Comparison of ENCODE assay signal across 9 mouse cellular contexts in the genomic region with DNA sequence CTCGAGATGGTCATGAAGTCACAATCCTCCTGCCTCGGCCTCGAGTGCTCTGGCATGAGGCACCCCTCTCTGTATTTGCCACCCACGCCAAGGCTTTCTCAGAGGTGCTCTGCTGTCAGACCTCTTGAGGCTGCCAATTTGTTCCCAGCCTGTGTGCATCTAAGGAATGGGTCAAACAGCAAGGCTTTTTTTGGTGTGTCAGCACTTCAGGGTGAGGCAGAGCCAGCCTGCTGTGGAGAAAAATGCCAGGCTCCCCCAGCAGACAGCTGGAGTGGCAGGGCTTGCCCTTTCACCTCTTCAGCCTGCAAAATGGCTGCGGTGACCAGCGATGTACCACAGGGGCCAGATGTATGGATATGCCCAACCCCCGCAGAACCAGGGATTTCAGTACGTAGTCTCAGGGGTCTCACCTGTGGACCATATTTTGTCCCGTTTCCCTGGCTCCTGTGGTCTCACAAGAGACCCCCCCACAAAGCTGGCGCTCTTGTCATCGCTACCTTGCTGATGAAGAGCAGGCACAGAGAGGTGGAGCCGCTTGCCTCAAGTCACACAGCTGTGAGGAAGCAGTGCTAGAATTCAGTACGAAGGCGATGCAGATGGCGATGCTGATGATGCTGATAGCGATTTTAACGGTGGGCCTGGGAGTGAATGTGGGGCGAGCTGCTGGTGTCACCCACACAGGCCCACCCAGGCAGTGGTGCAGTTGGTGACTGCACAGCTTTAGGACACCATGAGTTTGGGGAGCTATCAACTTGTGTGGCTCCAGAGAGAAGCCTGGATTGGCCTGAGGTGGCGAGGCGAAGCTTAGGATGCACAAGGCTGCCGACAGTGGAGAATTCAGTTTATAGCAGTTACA. TPM values are rescaled to one million over a fixed set of nuclear protein-coding genes. Genes with fewer than 3 reads are reported as not detected.
DNase-seq lines count a peak whose midpoint lies in the region; ATAC-seq and TF ChIP-seq lines count a peak whose summit lies in the region.
"Had no signal": no experiment of that assay in that cellular context is flagged by ENCODE, and none has a peak within 500 bp of the region (broad histone marks: within the 10 kb centered on the region; RNA-seq: fewer than 3 reads in every experiment).

No protein-coding gene starts in this region.

- H3K36me3 ChIP-seq in lung, embryonic 14.5 days (ENCODE audit: insufficient read depth), result no peaks in the 10 kb centered on the region
- peaks cover 7% of the 10 kb centered on the region for H3K36me3 ChIP-seq in intestine, embryonic 14.5 days (ENCODE audit: control insufficient read depth, insufficient read depth, low read length)
- H3K36me3 ChIP-seq in limb, embryonic 12.5 days, result no peaks in the 10 kb centered on the region
- no peaks in the 10 kb centered on the region for H3K36me3 ChIP-seq in midbrain, embryonic 14.5 days (ENCODE audit: control insufficient read depth, insufficient read depth, low read length)

- no peak for DNase-seq in lung, embryonic 14.5 days
- DNase-seq in lung, postnatal 36 days, result no peak
- no peak for DNase-seq in intestine, embryonic 14.5 days (ENCODE audit: low spot score)
- peak; percentile 54 for DNase-seq in thymus, postnatal 0 days (ENCODE audit: low spot score)
- DNase-seq in right cerebral cortex, postnatal 36 days (ENCODE audit: low spot score in 2 of 2), result no peak
- DNase-seq in midbrain, embryonic 14.5 days, result no peak
- DNase-seq: cerebellum, adult 18-20 months had no signal

- peak; percentile 64 for ATAC-seq in lung, embryonic 14.5 days (ENCODE audit: insufficient read depth)
- ATAC-seq in intestine, embryonic 14.5 days (replicated peaks; ENCODE audit: low FRiP score, low TSS enrichment, low read depth), result peak; percentile 18; the same call in 1 of the 2 replicates
- ATAC-seq in limb, embryonic 12.5 days (ENCODE audit: insufficient number of reproducible peaks, insufficient read depth, low FRiP score, low TSS enrichment, low read depth), result no peak
- ATAC-seq in midbrain, embryonic 14.5 days (ENCODE audit: low FRiP score, low TSS enrichment), result no peak

- peaks cover 24% of the 10 kb centered on the region; the same call in 1 of the 2 replicates for H3K4me1 ChIP-seq in lung, embryonic 14.5 days (ENCODE audit: insufficient read depth)
- H3K4me1 ChIP-seq in intestine, embryonic 14.5 days (replicated peaks; ENCODE audit: control insufficient read depth, insufficient read depth, low read length), result peaks cover 28% of the 10 kb centered on the region
- H3K4me1 ChIP-seq in limb, embryonic 12.5 days (replicated peaks), result peaks cover 18% of the 10 kb centered on the region
- no peaks in the 10 kb centered on the region for H3K4me1 ChIP-seq in midbrain, embryonic 14.5 days (ENCODE audit: control insufficient read depth, insufficient read depth, low read length)

- WGBS in lung, embryonic 14.5 days, result 57% methylated on average over 21 of the region's 21 CpGs
- WGBS in intestine, embryonic 14.5 days, result 56% methylated on average over 21 of the region's 21 CpGs
- WGBS in limb, embryonic 12.5 days, result 60% methylated on average over 21 of the region's 21 CpGs
- 77% methylated on average over 21 of the region's 21 CpGs for WGBS in midbrain, embryonic 14.5 days

- no peaks in the 10 kb centered on the region for H3K9me3 ChIP-seq in lung, embryonic 14.5 days (ENCODE audit: low read depth, low read length)
- no peaks in the 10 kb centered on the region for H3K9me3 ChIP-seq in intestine, embryonic 14.5 days (ENCODE audit: control insufficient read depth, low read length)
- no peaks in the 10 kb centered on the region for H3K9me3 ChIP-seq in limb, embryonic 12.5 days
- H3K9me3 ChIP-seq in midbrain, embryonic 14.5 days (ENCODE audit: control insufficient read depth, low read length), result no peaks in the 10 kb centered on the region

- H3K4me2 ChIP-seq in lung, embryonic 14.5 days, result peak overlapping the region; percentile 45
- peak overlapping the region; percentile 30 for H3K4me2 ChIP-seq in intestine, embryonic 14.5 days (ENCODE audit: low read length)
- H3K4me2 ChIP-seq in limb, embryonic 12.5 days, result peak overlapping the region; percentile 37
- H3K4me2 ChIP-seq in midbrain, embryonic 14.5 days (ENCODE audit: low read length), result no peak overlapping the region

- peak overlapping the region; percentile 83 for H3K27ac ChIP-seq in lung, embryonic 14.5 days (ENCODE audit: low read depth)
- H3K27ac ChIP-seq in intestine, embryonic 14.5 days (ENCODE audit: low read depth), result peak overlapping the region; percentile 87
- peak overlapping the region; percentile 64; the same call in 1 of the 2 replicates for H3K27ac ChIP-seq in limb, embryonic 12.5 days
- no peak overlapping the region for H3K27ac ChIP-seq in midbrain, embryonic 14.5 days (replicated peaks; ENCODE audit: low read depth, low read length)

- 0 out of 2 replicates have a peak, but pooled peaks have one; percentile 17 for TF ChIP-seq CTCF in lung, embryonic 14.5 days (IDR thresholded peaks at IDR 0.05; ENCODE audit: low read depth)

- no peaks in the 10 kb centered on the region for H3K27me3 ChIP-seq in lung, embryonic 14.5 days (ENCODE audit: insufficient read depth, low read length)
- no peaks in the 10 kb centered on the region for H3K27me3 ChIP-seq in intestine, embryonic 14.5 days (replicated peaks; ENCODE audit: control insufficient read depth, insufficient read depth, low read length)
- peaks cover 38% of the 10 kb centered on the region for H3K27me3 ChIP-seq in limb, embryonic 12.5 days
- no peaks in the 10 kb centered on the region for H3K27me3 ChIP-seq in midbrain, embryonic 14.5 days (ENCODE audit: control insufficient read depth, insufficient read depth, low read length)

- H3K9ac ChIP-seq in lung, embryonic 14.5 days, result peak overlapping the region; percentile 11; the same call in 1 of the 2 replicates
- H3K9ac ChIP-seq in intestine, embryonic 14.5 days (ENCODE audit: low read length), result no peak overlapping the region
- H3K9ac ChIP-seq in limb, embryonic 12.5 days (replicated peaks), result no peak overlapping the region
- no peak overlapping the region for H3K9ac ChIP-seq in midbrain, embryonic 14.5 days (replicated peaks; ENCODE audit: low read length)

- H3K4me3 ChIP-seq in lung, embryonic 14.5 days (ENCODE audit: low read depth, low read length), result no peak overlapping the region
- H3K4me3 ChIP-seq in intestine, embryonic 14.5 days (ENCODE audit: low read depth, low read length), result no peak overlapping the region
- H3K4me3 ChIP-seq in limb, embryonic 12.5 days (replicated peaks), result no peak overlapping the region
- no peak overlapping the region for H3K4me3 ChIP-seq in midbrain, embryonic 14.5 days (replicated peaks; ENCODE audit: low read depth, low read length)
- H3K4me3 ChIP-seq: myocyte had no signal

RNA-seq across cellular contexts. Expression of a gene that starts 15.3 kb away (rescaled TPM):
- polyA plus RNA-seq in lung, embryonic 14.5 days (2014; fragmentation: Nextera tagmentation; extraction: Ambion mirVana), result 8.5 and 10.1 TPM in 2 replicates
- 26.9 and 32.2 TPM in 2 replicates for polyA plus RNA-seq in intestine, embryonic 14.5 days (2014; fragmentation: Nextera tagmentation; extraction: Ambion mirVana)
- polyA plus RNA-seq in limb, embryonic 12.5 days (2016; fragmentation: Nextera tagmentation; extraction: Ambion mirVana), result 3.5 and 4.1 TPM in 2 replicates
- polyA plus RNA-seq in thymus, postnatal 0 days (2015; fragmentation: Nextera tagmentation; extraction: Ambion mirVana), result 77.8 and 82.4 TPM in 2 replicates
- 2.0 and 4.0 TPM in 2 replicates for polyA plus RNA-seq in midbrain, embryonic 14.5 days (2014; fragmentation: Nextera tagmentation; extraction: Ambion mirVana)
- polyA plus RNA-seq: myocyte had no signal

Comparison
In these comparisons a context has a peak if more than half of its experiments do, and no peak if none do; other contexts are left out.
1. ATAC-seq: peak in lung, embryonic 14.5 days (single experiment) and intestine, embryonic 14.5 days (single experiment); none in limb, embryonic 12.5 days (single experiment) and midbrain, embryonic 14.5 days (single experiment).